Mouse (Mus musculus) heart, adult 2 months (tissue): Measurements from ENCODE around the gene Chkb.

ENCODE experiments used
- CTCF ChIP-seq: fragments of 200-600 bp; IDR thresholded peaks from 2 replicates; pipeline ENCODE4 v1.8.1; 2022; ENCODE audit warnings: antibody characterized with exemption, mild to moderate bottlenecking, moderate library complexity
- EP300 ChIP-seq: fragments of 200-500 bp; IDR thresholded peaks from 2 replicates; pipeline ENCODE4 v1.6.1; 2011; ENCODE audit warnings: low read depth, low read length, control low read depth; ENCODE audit not compliant: insufficient read depth

DNA sequence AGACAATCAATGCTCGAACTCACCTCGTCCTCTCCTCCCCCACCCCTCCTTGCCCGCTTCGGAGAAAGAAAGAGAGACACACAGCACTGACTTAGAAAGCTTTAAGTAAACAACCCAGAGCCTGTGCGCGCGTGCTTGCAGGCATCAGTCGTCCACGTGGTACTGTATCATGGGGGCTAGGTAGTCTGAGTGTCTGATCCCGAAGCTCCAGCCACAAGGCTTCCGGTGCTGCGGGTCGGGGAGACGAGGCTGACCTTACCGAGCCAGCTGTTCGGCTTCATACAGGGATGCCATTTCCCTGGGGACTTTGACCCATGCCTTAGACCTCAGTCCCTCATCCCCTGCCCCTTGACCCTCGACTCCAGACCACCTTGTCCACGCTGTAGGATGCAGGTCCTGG, 52.3 kb downstream of the Chkb start:
- no peak for TF ChIP-seq EP300
- TF ChIP-seq CTCF: no peak
